Mouse (Mus musculus) 3T3-L1 (cell line): ENCODE measurements around the gene Dnmt3a.

Source experiments
- DNase-seq: peaks from one replicate; pipeline ENCODE4 v3.0.0-alpha.2; 2015; ENCODE audit warnings: low read depth, low spot score

Gene Dnmt3a

GRCm38 (mm10) chr12:3877376-3877775 lies 71.6 kb downstream of the Dnmt3a start:
- no peak for DNase-seq

DNA sequence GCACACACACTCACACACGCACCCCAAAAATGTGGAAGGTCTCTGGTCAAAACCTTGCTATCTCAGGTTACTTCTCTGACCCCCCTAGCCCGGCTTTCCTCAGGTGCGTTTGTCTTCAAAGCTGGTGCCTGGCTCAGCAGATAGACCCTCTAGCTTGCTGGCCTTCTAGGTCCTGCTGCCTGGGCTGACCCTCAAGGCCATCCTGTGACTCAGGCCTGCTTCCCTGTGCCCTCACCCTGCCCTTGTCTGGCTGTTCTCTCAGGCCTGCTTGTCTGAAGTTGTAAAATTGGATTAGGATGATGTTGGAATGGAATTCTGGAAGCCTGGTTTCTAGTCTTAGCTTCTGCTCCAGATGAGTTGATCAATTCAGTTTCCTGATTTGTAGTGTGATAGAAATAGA lies 75.7 kb downstream of the Dnmt3a start:
- no peak for DNase-seq

DNA sequence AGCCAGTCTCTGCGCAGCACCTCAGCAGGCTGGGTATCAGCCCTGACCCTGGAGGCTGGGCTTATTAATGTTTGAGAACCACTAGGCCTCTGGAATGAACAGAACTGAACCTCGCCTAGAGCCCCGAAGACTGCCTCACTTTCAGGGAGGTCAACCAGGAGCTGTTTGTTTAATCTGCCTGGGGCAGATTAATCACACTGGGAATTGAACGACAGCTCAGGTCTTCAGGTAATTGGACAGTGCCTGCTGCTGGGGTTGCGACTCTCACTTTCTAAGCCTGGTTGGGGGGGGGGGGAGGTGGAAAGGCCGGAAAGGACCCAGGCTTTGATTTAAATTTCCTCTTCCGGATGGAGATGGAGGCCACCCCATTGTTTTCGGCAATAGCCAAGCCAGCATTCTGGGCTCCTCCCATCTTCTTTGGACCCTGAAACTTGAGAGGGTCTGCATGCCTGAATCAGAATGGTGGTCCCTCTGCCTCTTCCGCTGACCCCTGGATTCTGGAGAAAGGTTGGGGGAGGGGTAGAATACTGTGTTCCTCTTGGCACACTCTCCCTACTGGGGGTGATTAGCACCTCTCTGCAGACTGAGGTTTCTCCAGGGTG lies 79.2 kb downstream of the Dnmt3a start:
- no peak for DNase-seq

GRCm38 (mm10) chr12:3886601-3887000 lies 80.8 kb downstream of the Dnmt3a start:
- DNase-seq = no peak

DNA sequence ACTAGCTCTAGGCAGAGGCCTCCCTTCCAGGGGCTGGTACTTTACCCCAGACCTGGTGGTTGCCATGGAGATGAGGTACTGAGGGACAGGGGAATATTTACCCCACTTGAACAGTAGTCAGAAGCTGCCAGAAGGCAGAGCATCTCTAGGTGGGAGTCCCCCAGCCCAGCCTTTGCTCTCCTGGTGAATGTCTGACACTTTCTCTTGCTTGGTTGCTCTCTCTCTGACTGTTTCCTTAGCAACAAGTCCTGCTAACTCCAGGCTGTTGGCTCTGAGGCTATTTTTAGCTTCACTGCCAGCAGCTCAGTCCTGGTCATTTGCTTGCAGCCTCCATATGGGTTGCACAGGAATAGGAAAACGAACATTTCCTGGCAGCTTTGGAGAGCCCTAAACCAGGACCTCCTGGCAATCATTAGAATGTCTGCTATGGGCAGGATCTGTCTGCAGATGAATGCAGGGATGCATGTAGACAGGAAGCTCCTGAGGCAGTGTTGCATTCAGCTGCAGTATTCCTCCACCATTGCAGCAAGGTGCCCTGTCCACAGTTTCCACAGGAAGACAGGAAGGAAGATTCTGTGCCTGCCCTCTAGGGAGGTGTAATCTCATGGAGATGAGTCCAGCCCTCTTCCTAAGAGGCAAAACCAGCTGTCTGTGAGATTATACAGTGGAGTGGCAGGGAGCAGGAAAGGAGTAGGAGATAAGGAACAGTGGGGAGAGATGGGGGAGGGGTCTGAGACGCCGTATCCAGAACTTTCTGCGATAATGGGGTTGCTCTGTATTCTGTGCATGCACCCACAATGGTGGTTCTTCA lies 81.9 kb downstream of the Dnmt3a start:
- DNase-seq = peak; percentile 51

- no peak for DNase-seq
These were observed 84.2 kb downstream of the Dnmt3a start for GRCm38 (mm10) chr12:3889875-3890635.

- no peak for DNase-seq
These were observed 85.2 kb downstream of the Dnmt3a start for GRCm38 (mm10) chr12:3890753-3891751.

DNA sequence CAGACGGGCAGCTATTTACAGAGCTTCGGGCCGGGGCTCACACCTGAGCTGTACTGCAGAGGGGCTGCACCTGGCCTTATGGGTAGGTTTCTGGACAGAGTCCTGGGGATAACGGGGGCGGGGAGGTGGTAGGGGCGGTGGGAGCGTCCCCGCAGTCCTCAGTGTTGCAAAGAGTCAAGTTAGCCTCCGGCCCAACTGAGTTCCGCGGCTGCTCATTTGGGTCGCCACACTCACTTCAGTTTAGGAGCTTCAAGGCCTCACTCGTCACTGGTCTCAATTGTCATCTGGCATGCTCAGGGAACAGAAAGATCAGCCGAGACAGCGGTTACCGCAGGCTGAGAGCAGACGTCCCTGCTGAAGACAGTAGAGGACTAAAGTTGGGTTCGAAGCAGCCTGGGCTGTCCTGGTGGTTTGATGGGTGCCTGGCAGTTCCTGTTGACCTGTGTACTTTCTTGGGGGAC lies 86.0 kb downstream of the Dnmt3a start:
- DNase-seq = no peak

DNA sequence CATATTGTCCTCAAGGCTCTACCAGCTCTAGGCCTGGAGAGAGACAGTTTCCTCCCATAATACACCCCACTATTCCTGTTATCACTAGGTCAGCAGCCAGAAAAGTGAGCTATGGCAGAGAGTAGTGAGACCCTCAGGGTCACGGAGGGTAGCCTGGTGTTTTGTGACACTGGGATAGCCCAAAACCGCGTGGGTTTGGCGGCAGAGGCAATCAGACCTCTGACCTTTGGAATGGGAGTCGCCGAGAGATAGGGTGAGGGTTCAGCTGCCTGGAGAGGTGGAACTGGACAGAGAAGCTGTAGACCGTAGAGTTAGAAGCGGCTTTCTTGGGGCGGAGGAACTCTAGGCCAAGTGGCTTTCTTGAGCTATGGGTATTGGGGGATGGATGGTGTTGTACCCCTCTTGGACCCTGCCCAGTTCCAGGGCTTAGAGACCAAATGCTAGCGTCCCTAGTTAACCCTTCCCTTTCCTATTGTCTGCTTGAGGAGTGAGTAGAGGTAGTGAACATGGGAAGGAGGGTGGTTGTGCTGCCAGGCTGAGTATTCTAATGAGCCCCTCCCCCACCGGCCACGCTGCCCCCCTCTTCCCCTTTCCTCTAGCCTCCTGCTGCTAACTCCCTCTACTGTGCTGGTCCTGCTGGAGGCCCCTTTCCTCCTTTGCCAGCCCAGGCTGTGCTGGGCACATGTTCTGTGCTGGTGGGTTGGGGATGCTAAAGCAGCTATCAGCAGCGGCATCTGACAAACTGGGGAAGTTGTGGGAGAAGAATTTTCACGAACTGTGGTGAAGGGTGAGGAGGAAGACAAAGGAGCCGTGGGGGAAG lies 86.6 kb downstream of the Dnmt3a start:
- DNase-seq = no peak

DNA sequence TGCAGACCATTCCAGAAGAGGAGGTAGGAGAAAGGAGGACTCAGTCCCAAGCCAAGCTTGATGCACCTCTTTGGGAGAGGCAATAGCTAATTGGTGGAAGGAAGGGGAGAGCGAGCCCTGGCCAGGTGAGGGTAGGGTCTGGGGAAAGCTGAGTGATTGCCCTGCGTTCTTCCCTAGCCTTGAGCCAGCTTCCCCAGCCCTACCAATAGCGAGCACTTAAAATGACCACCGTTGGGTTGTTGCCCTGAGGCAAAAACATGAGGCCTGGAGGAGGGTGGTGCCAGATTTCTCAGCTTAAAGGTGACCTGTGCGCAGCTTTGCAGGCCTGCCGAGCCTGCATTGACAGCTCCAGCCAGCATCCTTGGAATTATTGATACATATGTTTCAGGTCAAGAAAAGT lies 87.5 kb downstream of the Dnmt3a start:
- no peak for DNase-seq

DNA sequence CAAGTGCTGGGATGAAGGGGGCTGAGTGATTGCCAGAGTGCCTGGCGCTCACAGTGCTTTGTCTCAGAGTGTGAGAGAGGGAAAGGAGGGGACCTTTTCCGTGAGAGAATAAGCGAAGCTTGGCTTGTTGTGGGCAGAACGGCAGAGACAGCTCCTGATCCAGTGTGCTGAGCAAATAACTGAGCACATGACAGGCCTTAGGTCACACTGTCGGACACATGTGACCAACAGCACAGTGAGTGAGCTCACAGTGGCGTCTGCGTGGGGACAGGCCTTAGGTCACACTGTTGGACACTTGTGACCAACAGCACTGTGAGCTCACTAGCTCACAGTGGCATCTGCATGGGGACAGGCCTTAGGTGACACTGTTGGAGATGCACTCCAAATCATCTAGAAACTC lies 88.7 kb downstream of the Dnmt3a start:
- no peak for DNase-seq

DNA sequence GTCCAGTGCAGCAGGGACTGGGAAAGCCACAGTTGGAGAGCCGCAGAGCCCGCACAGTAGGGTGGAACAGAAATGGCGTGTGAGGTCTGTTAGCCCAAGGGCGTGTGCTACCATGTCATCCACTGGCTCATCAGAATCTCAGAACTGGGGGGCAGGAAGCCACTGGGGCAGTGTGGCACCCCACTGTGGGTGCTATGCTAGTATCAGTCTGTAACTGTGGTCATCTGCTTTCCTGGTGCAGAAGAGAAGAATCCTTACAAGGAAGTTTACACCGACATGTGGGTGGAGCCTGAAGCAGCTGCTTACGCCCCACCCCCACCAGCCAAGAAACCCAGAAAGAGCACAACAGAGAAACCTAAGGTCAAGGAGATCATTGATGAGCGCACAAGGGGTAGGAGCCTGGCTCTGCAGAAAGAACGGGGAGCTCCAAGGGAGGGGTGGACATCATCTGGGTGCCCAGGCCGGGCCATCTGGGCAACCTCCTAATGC lies 91.3 kb downstream of the Dnmt3a start:
- no peak for DNase-seq

DNA sequence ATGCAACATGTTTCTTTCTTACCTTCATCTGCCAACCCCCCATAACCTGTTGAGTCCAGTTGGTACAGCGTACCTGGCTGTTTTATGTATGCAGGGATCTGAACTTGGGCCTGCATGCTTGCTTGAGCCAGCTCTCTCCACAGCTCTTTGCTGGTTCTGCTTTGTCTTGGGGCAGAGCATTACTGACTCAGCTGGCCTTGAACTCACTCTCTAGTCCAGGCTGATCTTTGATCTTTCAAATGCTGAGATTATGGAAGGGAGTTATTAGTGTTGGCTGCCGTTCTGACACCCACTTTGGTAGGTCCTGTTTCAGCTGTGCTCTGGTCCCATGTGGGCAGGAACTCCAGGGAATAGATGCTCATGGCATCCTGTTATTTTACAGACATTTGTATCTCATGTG lies 93.0 kb downstream of the Dnmt3a start:
- no peak for DNase-seq

DNA sequence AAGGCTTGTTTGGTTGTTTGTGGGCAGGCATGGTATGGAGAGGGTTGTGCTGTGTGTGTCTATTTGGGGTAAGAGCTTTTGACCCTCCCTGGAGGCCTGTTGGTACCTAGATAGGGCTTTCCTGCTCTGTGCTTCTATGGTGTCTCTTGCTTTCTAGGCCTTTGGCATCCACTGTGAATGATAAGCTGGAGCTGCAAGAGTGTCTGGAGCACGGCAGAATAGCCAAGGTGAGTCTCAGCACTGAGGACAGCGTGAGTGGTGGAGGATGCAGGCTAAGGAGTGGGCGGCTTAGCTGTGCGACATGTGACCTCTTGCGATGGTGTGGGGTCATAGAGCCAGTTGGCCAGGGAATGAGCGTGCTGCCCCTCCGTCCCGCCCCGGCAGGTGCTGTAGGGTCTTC lies 99.6 kb downstream of the Dnmt3a start:
- DNase-seq = no peak

GRCm38 (mm10) chr12:3906308-3906707 lies 100.5 kb downstream of the Dnmt3a start:
- no peak for DNase-seq

DNA sequence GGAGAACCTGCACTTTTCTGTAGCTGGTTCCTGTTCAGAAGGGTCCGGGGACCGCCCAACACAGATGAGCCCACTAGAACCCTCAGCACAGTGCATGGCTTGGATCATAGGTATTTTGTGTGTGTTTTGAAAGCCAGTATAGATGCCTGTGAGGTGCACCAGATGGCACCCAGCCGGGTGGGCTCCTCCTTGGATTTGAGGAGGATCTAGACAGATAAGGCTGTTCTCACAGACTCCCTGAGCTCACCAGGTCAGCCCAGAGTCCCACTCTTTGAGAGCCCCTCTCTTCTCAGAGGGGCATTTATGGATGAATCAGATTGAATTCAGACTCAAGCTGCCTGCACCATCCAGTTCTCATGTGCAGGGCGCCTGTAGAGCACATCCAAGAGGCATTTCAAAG lies 101.2 kb downstream of the Dnmt3a start:
- DNase-seq = no peak

- no peak for DNase-seq
These were observed 101.6 kb downstream of the Dnmt3a start for GRCm38 (mm10) chr12:3907418-3907817.

GRCm38 (mm10) chr12:3910466-3911093 lies 104.8 kb downstream of the Dnmt3a start:
- no peak for DNase-seq

GRCm38 (mm10) chr12:3911831-3912348 lies 106.1 kb downstream of the Dnmt3a start:
- no peak for DNase-seq

DNA sequence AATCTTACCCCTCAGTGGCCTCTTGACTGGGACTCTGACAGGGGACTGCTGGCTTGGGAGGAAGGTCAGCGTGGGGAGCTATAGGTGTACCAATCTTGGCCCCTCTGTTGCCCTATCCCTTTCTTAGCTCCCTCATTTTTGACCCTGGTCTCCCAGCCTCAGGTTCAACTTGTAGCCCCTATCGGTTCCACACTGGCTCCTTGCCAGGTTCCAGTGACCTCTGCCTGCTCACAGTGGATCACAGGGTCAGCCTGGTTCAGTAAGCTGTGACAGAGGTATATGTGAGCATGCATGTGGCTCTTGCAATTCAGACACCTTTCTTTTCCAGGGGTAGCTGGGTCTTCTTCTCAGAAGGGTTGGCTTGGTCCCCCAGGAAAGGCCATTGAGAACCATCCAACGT lies 110.0 kb downstream of the Dnmt3a start:
- no peak for DNase-seq
